Mouse (Mus musculus): ENCODE data around the gene Fap. TPM values are rescaled to one million over a fixed set of nuclear protein-coding genes. Genes with fewer than 3 reads are reported as not detected.

The Fap gene
- total RNA-seq (2023) = 1 to 10 TPM; 3.7 to 3.8 TPM

GRCm38 (mm10) chr2:62573753-62574159 lies at the start of gene Fap:
TSS of gene Fap (minus strand) at chr2:62574075.

GRCm38 (mm10) chr2:62483550-62483949 lies 90.3 kb downstream of the Fap start, which contains the start of gene Gcg:
TSS of gene Gcg (minus strand) at chr2:62483650.

Other genes starting within 250 kb of the Fap start
- gene Dpp4, start 161.8 kb downstream of the Fap start, total RNA-seq (2023) = 10 to 100 TPM; 27.0 to 30.2 TPM
- not detected for gene Gcg, start 90.4 kb downstream of the Fap start, total RNA-seq (2023)
- gene Ifih1, start 72.2 kb upstream of the Fap start, total RNA-seq (2023) = 10 to 100 TPM; 46.5 to 51.1 TPM
- 1 to 10 TPM; 2.3 to 4.4 TPM for gene Gca, start 90.2 kb upstream of the Fap start, total RNA-seq (2023)